Mouse (Mus musculus): ENCODE measurements at regions not wholly inside any gene's neighbourhood (a gene's known extent, or its start where the extent isn't known, plus 50 kb on each side); places are given as distances from the start of the nearest gene placed in this dataset.

DNA sequence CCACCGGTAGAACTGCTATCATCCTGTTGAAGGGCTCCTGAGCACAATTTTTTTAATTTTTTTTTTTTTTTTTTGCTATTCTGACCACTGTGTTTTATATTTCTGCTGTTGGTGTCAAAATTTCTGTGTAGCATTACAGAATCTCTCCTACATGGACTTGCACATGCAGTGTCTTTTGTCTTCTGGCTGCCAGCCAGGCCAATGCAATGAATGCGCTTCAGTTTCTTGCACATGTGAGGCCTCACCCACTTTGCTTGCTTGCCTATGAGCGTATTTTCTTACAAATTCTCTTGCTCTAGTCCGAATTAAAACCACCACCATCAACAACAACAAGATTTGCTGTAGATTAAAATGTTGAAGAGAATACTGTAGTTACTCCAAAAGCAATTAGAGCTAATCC is 213.2 kb upstream of the P2ry1 start:
- no peak for TF ChIP-seq CTCF (IDR thresholded peaks at IDR 0.05)
- TF ChIP-seq POLR2A (IDR thresholded peaks at IDR 0.05; ENCODE audit: insufficient read depth, low read depth, low read length), result no peak
- TF ChIP-seq EP300 (IDR thresholded peaks at IDR 0.05; ENCODE audit: insufficient read depth, low read depth, low read length), result no peak

All from heart, adult 2 months (tissue).